Mouse (Mus musculus) CH12.LX (cell line): ENCODE measurements around the gene Cabp1. TPM values are rescaled to one million over a fixed set of nuclear protein-coding genes. Genes with fewer than 3 reads are reported as not detected.

Experiments used
- DNase-seq: peaks from one replicate; pipeline ENCODE4 v3.0.0-alpha.2; 2013; ENCODE audit errors: extremely low read depth
- H3K27ac ChIP-seq: 2 replicates; pipeline ENCODE4 v1.5.1; 2012; ENCODE audit warnings: low read depth, mild to moderate bottlenecking, control low read depth, moderate library complexity; ENCODE audit not compliant: insufficient read depth
- H3K27me3 ChIP-seq: replicated peaks from 2 replicates; pipeline ENCODE3; 2012; ENCODE audit warnings: inconsistent platforms
- H3K36me3 ChIP-seq, 2 experiments: replicated peaks in 1 of 2; 2 replicates each; pipeline versions ENCODE3 to v1.6.1; 2012; ENCODE audit warnings: inconsistent platforms in 1 of 2, low read length in 1 of 2, mild to moderate bottlenecking in 1 of 2, mixed read lengths in 1 of 2, moderate library complexity in 1 of 2; ENCODE audit not compliant: control insufficient read depth in 1 of 2, insufficient read depth in 1 of 2
- H3K4me1 ChIP-seq, 2 experiments: 2 replicates each; pipeline ENCODE4 v1.6.1; 2012; ENCODE audit warnings: inconsistent platforms in 1 of 2, moderate library complexity in 1 of 2; ENCODE audit not compliant: insufficient read depth in 2 of 2, control insufficient read depth in 1 of 2
- H3K4me2 ChIP-seq: 2 replicates; pipeline ENCODE4 v1.6.1; 2012; ENCODE audit warnings: low read depth, mild to moderate bottlenecking, control low read depth; ENCODE audit not compliant: poor library complexity, insufficient read depth, severe bottlenecking
- H3K4me3 ChIP-seq, 3 experiments: fragments of 150-350 bp in 1 of 3; sonication (generic) in 1 of 3; replicated peaks in 1 of 3; 2 replicates each; pipeline versions ENCODE3 to v1.5.1; 2011 to 2012; ENCODE audit warnings: low read depth in 2 of 3, low read length in 2 of 3, mild to moderate bottlenecking in 2 of 3, moderate library complexity in 2 of 3, control low read depth in 1 of 3, improper control_type of control experiment in 1 of 3, inconsistent platforms in 1 of 3, mixed read lengths in 1 of 3; ENCODE audit not compliant: poor library complexity in 1 of 3
- H3K79me2 ChIP-seq: replicated peaks from 2 replicates; pipeline ENCODE4 v1.6.1; 2012; ENCODE audit warnings: mild to moderate bottlenecking, moderate library complexity; ENCODE audit not compliant: control insufficient read depth, poor library complexity, insufficient read depth, severe bottlenecking; ENCODE audit errors: extremely low read depth
- H3K9ac ChIP-seq: 2 replicates; pipeline ENCODE4 v1.6.1; 2012; ENCODE audit warnings: low read depth, mild to moderate bottlenecking, control low read depth, moderate library complexity; ENCODE audit not compliant: insufficient read depth
- H3K9me3 ChIP-seq: replicated peaks from 2 replicates; pipeline ENCODE3; 2012; ENCODE audit warnings: low read length, inconsistent platforms, mixed read lengths
- BHLHE40 ChIP-seq: IDR thresholded peaks from 2 replicates; pipeline ENCODE4 v1.6.1; 2011; ENCODE audit warnings: mild to moderate bottlenecking, low read depth, low read length, improper control_type of control experiment
- CHD1 ChIP-seq: IDR thresholded peaks from 2 replicates; pipeline ENCODE4 v1.6.1; 2012; ENCODE audit warnings: low read depth, low read length, improper control_type of control experiment, inconsistent platforms
- CHD2 ChIP-seq: IDR thresholded peaks from 2 replicates; pipeline ENCODE4 v1.6.1; 2011; ENCODE audit warnings: low read length, improper control_type of control experiment
- CTCF ChIP-seq, 2 experiments: IDR thresholded peaks in 1 of 2; conservative IDR thresholded peaks in 1 of 2; 2 replicates each; pipeline ENCODE4 v1.5.1; 2011 to 2012; ENCODE audit warnings: low read depth in 2 of 2, low read length in 2 of 2, improper control_type of control experiment in 1 of 2, inconsistent platforms in 1 of 2, mild to moderate bottlenecking in 1 of 2, moderate library complexity in 1 of 2
- E2F4 ChIP-seq: IDR thresholded peaks from 2 replicates; pipeline ENCODE4 v1.6.1; 2011; ENCODE audit warnings: low read depth, low read length, improper control_type of control experiment; ENCODE audit not compliant: insufficient replicate concordance
- ETS1 ChIP-seq: conservative IDR thresholded peaks from 2 replicates; pipeline ENCODE4 v1.6.1; 2012; ENCODE audit warnings: low read depth, mild to moderate bottlenecking, inconsistent platforms, low read length, improper control_type of control experiment, moderate library complexity
- GABPA ChIP-seq: IDR thresholded peaks from 2 replicates; pipeline ENCODE4 v1.6.1; 2012; ENCODE audit warnings: low read depth, low read length, improper control_type of control experiment, inconsistent platforms; ENCODE audit not compliant: insufficient replicate concordance
- HCFC1 ChIP-seq: IDR thresholded peaks from 2 replicates; pipeline ENCODE4 v1.6.1; 2012; ENCODE audit warnings: low read depth, mild to moderate bottlenecking, inconsistent platforms, low read length, improper control_type of control experiment
- JUN ChIP-seq: IDR thresholded peaks from 2 replicates; pipeline ENCODE4 v1.6.1; 2011; ENCODE audit warnings: low read depth, mild to moderate bottlenecking, low read length, improper control_type of control experiment, moderate library complexity; ENCODE audit not compliant: insufficient read depth
- MAFK ChIP-seq: IDR thresholded peaks from 2 replicates; pipeline ENCODE4 v1.6.1; 2011; ENCODE audit warnings: low read length, improper control_type of control experiment; ENCODE audit not compliant: insufficient replicate concordance
- MYC ChIP-seq: IDR thresholded peaks from 2 replicates; pipeline ENCODE4 v1.6.1; 2011; ENCODE audit warnings: low read depth, mild to moderate bottlenecking, improper control_type of control experiment, low read length
- NELFE ChIP-seq: IDR thresholded peaks from 2 replicates; pipeline ENCODE4 v1.6.1; 2011; ENCODE audit warnings: low read depth, low read length, improper control_type of control experiment
- NRF1 ChIP-seq: IDR thresholded peaks from 2 replicates; pipeline ENCODE4 v1.6.1; 2014; ENCODE audit warnings: low read depth, mild to moderate bottlenecking, inconsistent platforms, low read length, improper control_type of control experiment, moderate library complexity
- PAX5 ChIP-seq: IDR thresholded peaks from 2 replicates; pipeline ENCODE4 v1.6.1; 2012; ENCODE audit warnings: low read length, inconsistent platforms, mixed read lengths
- RAD21 ChIP-seq: IDR thresholded peaks from 2 replicates; pipeline ENCODE4 v1.6.1; 2011; ENCODE audit warnings: low read depth, mild to moderate bottlenecking, low read length, improper control_type of control experiment, moderate library complexity
- RCOR1 ChIP-seq: conservative IDR thresholded peaks from 2 replicates; pipeline ENCODE4 v1.6.1; 2012; ENCODE audit warnings: low read depth, mild to moderate bottlenecking, inconsistent platforms, low read length, improper control_type of control experiment
- TCF12 ChIP-seq: IDR thresholded peaks from 2 replicates; pipeline ENCODE4 v1.6.1; 2014; ENCODE audit warnings: low read depth, mild to moderate bottlenecking, inconsistent platforms, low read length, improper control_type of control experiment
- UBTF ChIP-seq: IDR thresholded peaks from 2 replicates; pipeline ENCODE4 v1.6.1; 2012; ENCODE audit warnings: low read depth, mild to moderate bottlenecking, inconsistent platforms, low read length, improper control_type of control experiment, moderate library complexity
- USF1 ChIP-seq: IDR thresholded peaks from 2 replicates; pipeline ENCODE4 v1.6.1; 2014; ENCODE audit warnings: low read depth, mild to moderate bottlenecking, inconsistent platforms, low read length, improper control_type of control experiment
- USF2 ChIP-seq: conservative IDR thresholded peaks from 2 replicates; pipeline ENCODE4 v1.6.1; 2011; ENCODE audit warnings: low read depth, low read length, improper control_type of control experiment
- ZKSCAN1 ChIP-seq: IDR thresholded peaks from 2 replicates; pipeline ENCODE4 v1.6.1; 2012; ENCODE audit warnings: low read depth, inconsistent platforms, low read length, improper control_type of control experiment, borderline replicate concordance
- dilution Hi-C: fragments of 300-500 bp; cut with MboI; formaldehyde crosslinking; loops from 2 replicates; pipeline ENCODE4 v1.14.3; 2020; ENCODE audit warnings: low sequenced_read_pairs; ENCODE audit not compliant: extremely low pct_unique_long_range_greater_than_20kb, extremely low pct_ligation_motif_present
- in situ Hi-C: fragments of 300-500 bp; cut with MboI; formaldehyde crosslinking; loops from 3 replicates; pipeline ENCODE4 v1.14.3; 2019; ENCODE audit warnings: low sequenced_read_pairs, low pct_ligation_motif_present, low pct_unique_long_range_greater_than_20kb, mixed read lengths
- polyA plus RNA-seq: library from polyadenylated mRNA; unstranded; fragments of >175 nt; gene quantifications from 2 replicates; pipeline ENCODE4 v1.2.1, GENCODE M21; 2012; ENCODE audit warnings: low read depth; ENCODE audit not compliant: insufficient read length
- total RNA-seq, 2 experiments: library from RNA; depleted of rRNA; stranded (reverse); fragments of 300-350 nt in 1 of 2; fragments of >200 nt in 1 of 2; gene quantifications; 2 replicates each; pipeline ENCODE4 v1.2.3; 2012 to 2014

The Cabp1 gene
- total and polyA plus RNA-seq, 3 experiments: 0.59 to 1.8 (median 1.7) TPM

- DNase-seq: no peak
- Histone ChIP-seq H3K79me2 (no peaks in the 10 kb centered on the region), H3K4me3 (no peak overlapping the region), H3K9ac (no peak overlapping the region), H3K36me3 (peaks cover 38 to 65% of the 10 kb centered on the region in 2 experiments), H3K4me1 (no peaks in the 10 kb centered on the region), H3K4me2 (no peak overlapping the region), H3K27ac (no peak overlapping the region), H3K27me3 (no peaks in the 10 kb centered on the region), H3K9me3 (no peaks in the 10 kb centered on the region)
- dilution Hi-C loops: no loop called here
- in situ Hi-C loops: no loop called here
- TF ChIP-seq E2F4 (no peak), RCOR1 (no peak), CHD2 (no peak), NRF1 (no peak), NELFE (no peak), USF1 (no peak), ZKSCAN1 (no peak), UBTF (no peak)
These were observed 50.6 kb downstream of the Cabp1 start for GRCm38 (mm10) chr5:115143552-115143951.

GRCm38 (mm10) chr5:115142166-115142697, 51.9 kb downstream of the Cabp1 start:
- dilution Hi-C loops: no loop called here
- in situ Hi-C loops: no loop called here
- no peak overlapping the region for H3K27ac ChIP-seq

GRCm38 (mm10) chr5:115140726-115141125, 53.5 kb downstream of the Cabp1 start:
- no peaks in the 10 kb centered on the region for H3K79me2 ChIP-seq
- dilution Hi-C loops: no loop called here

More at GRCm38 (mm10) chr5:115142166-115142697, 51.9 kb downstream of the Cabp1 start:
- no peak for DNase-seq
- no peak for TF ChIP-seq CTCF (conservative IDR thresholded peaks at IDR 0.05 in 1 of 2, IDR thresholded peaks at IDR 0.05 in 1 of 2; ENCODE audit: low read depth in 2 of 2, low read length in 2 of 2)
- no peak for TF ChIP-seq MYC
- TF ChIP-seq CHD1: no peak
- TF ChIP-seq USF2: no peak
- TF ChIP-seq HCFC1: no peak
- no peak for TF ChIP-seq PAX5
- no peak for TF ChIP-seq ETS1
- no peak for TF ChIP-seq GABPA
- no peak for TF ChIP-seq NRF1
- TF ChIP-seq RAD21: no peak
- TF ChIP-seq MAFK: no peak
- TF ChIP-seq BHLHE40: no peak
- no peak for TF ChIP-seq USF1
- Histone ChIP-seq H3K4me1 (no peaks in the 10 kb centered on the region), H3K4me3 (no peak overlapping the region), H3K79me2 (no peaks in the 10 kb centered on the region), H3K36me3 (peaks cover 24 to 51% of the 10 kb centered on the region in 2 experiments), H3K9ac (no peak overlapping the region), H3K9me3 (no peaks in the 10 kb centered on the region), H3K4me2 (no peak overlapping the region), H3K27me3 (peaks cover 1% of the 10 kb centered on the region)

More at GRCm38 (mm10) chr5:115140726-115141125, 53.5 kb downstream of the Cabp1 start:
- no peak overlapping the region for H3K4me2 ChIP-seq
- H3K9ac ChIP-seq: no peak overlapping the region
- TF ChIP-seq CTCF (conservative IDR thresholded peaks at IDR 0.05 in 1 of 2, IDR thresholded peaks at IDR 0.05 in 1 of 2; ENCODE audit: low read depth in 2 of 2, low read length in 2 of 2) (no peak), JUN (no peak), TCF12 (no peak), ETS1 (no peak), ZKSCAN1 (no peak)
- in situ Hi-C loops: no loop called here
- no peak for DNase-seq
- H3K4me3 ChIP-seq: no peak overlapping the region
- no peak overlapping the region for H3K27ac ChIP-seq
- H3K27me3 ChIP-seq: peaks cover 8% of the 10 kb centered on the region
- peaks cover 12 to 36% of the 10 kb centered on the region in 2 experiments for H3K36me3 ChIP-seq
- H3K9me3 ChIP-seq: peaks cover 3% of the 10 kb centered on the region
- H3K4me1 ChIP-seq: no peaks in the 10 kb centered on the region
